Mouse (Mus musculus) forebrain, embryonic 15.5 days (tissue): ENCODE results near the gene Gm49380. TPM values are rescaled to one million over a fixed set of nuclear protein-coding genes. Genes with fewer than 3 reads are reported as not detected.

Experiments used
- ATAC-seq: fragments of 200-750 bp; cut with Nextera tagmentation; replicated peaks from 2 replicates; pipeline ENCODE4 v1.8.0; 2017; ENCODE audit warnings: mild to moderate bottlenecking, moderate TSS enrichment, moderate library complexity
- H3K27ac ChIP-seq: fragments of 300-500 bp; sonication (generic); replicated peaks from 2 replicates; pipeline ENCODE4 v1.5.1; 2015; ENCODE audit warnings: mild to moderate bottlenecking, inconsistent platforms
- H3K27me3 ChIP-seq: fragments of 300-500 bp; sonication (generic); 2 replicates; pipeline ENCODE4 v1.6.1; 2015; ENCODE audit warnings: inconsistent platforms
- H3K36me3 ChIP-seq: fragments of 300-500 bp; sonication (generic); 2 replicates; pipeline ENCODE4 v1.6.1; 2015; ENCODE audit warnings: mild to moderate bottlenecking, inconsistent platforms
- H3K4me1 ChIP-seq: fragments of 300-500 bp; sonication (generic); 2 replicates; pipeline ENCODE4 v1.6.1; 2015; ENCODE audit warnings: inconsistent platforms
- H3K4me2 ChIP-seq: fragments of 300-500 bp; sonication (generic); replicated peaks from 2 replicates; pipeline ENCODE4 v1.6.1; 2015; ENCODE audit warnings: mild to moderate bottlenecking, inconsistent platforms
- H3K4me3 ChIP-seq: fragments of 300-500 bp; sonication (generic); 2 replicates; pipeline ENCODE4 v1.5.1; 2015; ENCODE audit warnings: mild to moderate bottlenecking, inconsistent platforms
- H3K9ac ChIP-seq: fragments of 300-500 bp; sonication (generic); replicated peaks from 2 replicates; pipeline ENCODE4 v1.6.1; 2015; ENCODE audit warnings: mild to moderate bottlenecking, inconsistent platforms
- H3K9me3 ChIP-seq: fragments of 300-500 bp; sonication (generic); 2 replicates; pipeline ENCODE4 v1.6.1; 2016; ENCODE audit warnings: inconsistent platforms
- WGBS: fragments of 180-500 bp; shearing (Covaris S2); methylation state at CpG from one replicate; pipeline ENCODE4 v1.1.7; 2015; ENCODE audit warnings: mixed read lengths; 5-methylcytosine and 5-hydroxymethylcytosine counted together
- polyA plus RNA-seq: library from polyadenylated mRNA; unstranded; fragments of >200 nt; fragmentation: Nextera tagmentation; extraction: Ambion mirVana; gene quantifications from 2 replicates; pipeline ENCODE4 v1.2.1, GENCODE M21; 2015

The Gm49380 gene
- 0.17 and 0.18 TPM in 2 replicates for polyA plus RNA-seq

DNA sequence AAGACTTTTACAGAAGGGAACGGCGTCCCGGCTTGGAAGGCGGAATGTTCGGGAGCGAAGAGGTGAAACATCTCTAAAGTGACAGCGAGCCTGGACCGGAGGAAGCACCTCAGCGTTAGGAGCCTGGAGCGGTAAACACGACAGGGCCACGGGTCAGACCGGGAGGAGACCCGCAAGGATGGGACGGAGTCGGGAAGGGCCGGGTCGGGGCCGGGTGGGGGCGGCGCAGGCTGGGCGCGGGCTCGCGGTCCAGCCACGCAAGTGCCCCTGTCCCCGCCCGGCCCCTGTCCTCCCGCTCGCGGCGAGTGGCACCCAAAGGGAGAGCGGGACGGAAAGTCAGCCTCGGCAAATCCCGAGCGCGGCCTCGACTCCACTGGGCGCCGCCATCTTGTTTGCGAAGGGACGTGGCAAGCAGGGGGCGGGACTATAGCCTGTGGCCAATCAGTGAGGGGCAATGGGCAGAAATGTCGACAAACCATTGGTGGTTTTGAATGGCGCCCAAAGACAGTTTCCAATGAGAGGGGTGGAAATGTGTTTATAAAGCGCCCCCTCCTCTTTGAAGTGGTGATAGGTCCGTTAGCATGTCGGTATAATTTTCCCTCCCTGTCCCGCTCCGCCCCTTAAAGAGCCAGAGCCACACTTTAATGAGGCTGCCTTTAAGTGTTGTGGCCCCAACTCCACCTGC lies at the start of gene Gm49380, which contains the start of gene Rnf26:
Gm49380 (minus strand) TSS at position 396 of the 685 bp plus-strand sequence.
Rnf26 (minus strand) TSS at position 413 of the 685 bp plus-strand sequence.
- Histone ChIP-seq H3K4me3 (peak within 1 kb of the TSS; percentile 68), H3K4me1 (peaks cover 38% of the 10 kb centered on the region), H3K9me3 (no peaks in the 10 kb centered on the region), H3K9ac (peak within 1 kb of the TSS; percentile 61), H3K27ac (peak within 1 kb of the TSS; percentile 19; the same call in 1 of the 2 replicates), H3K4me2 (peak within 1 kb of the TSS; percentile 51), H3K36me3 (no peaks in the 10 kb centered on the region), H3K27me3 (no peaks in the 10 kb centered on the region)
- under 1% methylated on average over 50 of the region's 51 CpGs for WGBS
- ATAC-seq = peak; percentile 95

DNA sequence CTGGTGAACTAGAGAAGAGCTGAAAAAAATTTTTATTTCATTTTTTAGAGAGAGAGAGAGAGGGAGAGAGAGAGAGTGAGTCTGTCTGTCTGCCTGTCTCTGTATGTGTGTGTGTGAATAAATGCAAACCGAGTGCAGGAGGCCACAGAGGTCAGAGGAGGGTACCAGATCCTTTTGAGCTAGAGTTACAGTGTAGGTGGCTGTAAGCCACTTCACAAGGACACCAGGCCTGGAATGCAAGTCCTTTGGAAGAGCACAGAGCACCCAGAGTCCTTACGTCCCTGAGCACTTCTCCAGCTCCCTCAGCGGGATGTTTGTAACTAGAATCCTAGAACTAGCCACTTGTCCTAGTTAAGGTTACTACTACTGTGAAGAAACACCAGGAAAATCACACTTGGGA lies 46.6 kb upstream of the Gm49380 start:
- WGBS = 86% methylated on average over 3 of the region's 3 CpGs
- ATAC-seq = no peak
- Histone ChIP-seq H3K27ac (no peak overlapping the region), H3K4me3 (no peak overlapping the region), H3K27me3 (no peaks in the 10 kb centered on the region), H3K4me1 (no peaks in the 10 kb centered on the region), H3K36me3 (peaks cover 68% of the 10 kb centered on the region), H3K9ac (no peak overlapping the region), H3K9me3 (no peaks in the 10 kb centered on the region), H3K4me2 (no peak overlapping the region)

DNA sequence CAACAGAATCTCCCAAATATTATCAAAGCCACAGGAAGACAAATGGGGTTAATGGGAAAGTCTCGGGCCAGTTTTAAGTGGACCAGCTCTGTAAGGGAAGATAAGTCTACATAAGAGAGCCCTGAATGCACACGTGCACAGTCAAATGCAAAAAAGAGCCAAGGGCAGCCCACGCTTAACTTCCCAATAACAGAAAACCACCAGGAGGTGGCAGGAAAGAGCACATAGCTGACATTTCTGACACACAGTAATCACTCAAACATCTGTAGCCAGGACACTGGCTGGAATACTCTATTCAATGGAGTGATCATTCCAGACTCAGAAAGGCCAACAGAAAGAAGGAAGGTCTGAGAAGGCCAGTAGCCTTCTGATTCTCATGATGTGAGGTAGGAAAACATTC lies 34.0 kb upstream of the Gm49380 start:
- H3K9me3 ChIP-seq = no peaks in the 10 kb centered on the region
- no peak for ATAC-seq
- no peak overlapping the region for H3K9ac ChIP-seq
- H3K4me3 ChIP-seq = no peak overlapping the region
- peaks cover 44% of the 10 kb centered on the region for H3K36me3 ChIP-seq
- no peaks in the 10 kb centered on the region for H3K27me3 ChIP-seq
- WGBS = 62% methylated on average over 3 of the region's 3 CpGs
- H3K4me2 ChIP-seq = no peak overlapping the region
- H3K27ac ChIP-seq = no peak overlapping the region
- H3K4me1 ChIP-seq = no peaks in the 10 kb centered on the region

DNA sequence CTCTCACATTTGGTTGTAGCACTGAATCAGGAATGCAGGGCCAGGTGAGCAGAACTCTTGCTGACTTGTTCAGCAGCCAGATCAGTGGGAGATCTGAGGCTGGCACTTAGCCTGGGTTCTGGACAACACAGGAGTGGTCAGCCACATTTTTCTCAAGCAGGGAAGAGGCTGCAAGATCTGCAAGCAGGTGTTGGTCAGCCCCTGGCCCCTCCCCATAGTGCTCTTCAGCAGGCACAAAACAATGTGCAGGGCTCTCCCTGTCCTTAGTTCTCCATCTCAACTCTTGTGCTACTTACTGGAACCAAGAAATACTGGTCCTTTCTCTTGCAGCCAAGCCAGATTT lies 31.4 kb upstream of the Gm49380 start:
- Histone ChIP-seq H3K9ac (no peak overlapping the region), H3K36me3 (peaks cover 28% of the 10 kb centered on the region), H3K27me3 (no peaks in the 10 kb centered on the region), H3K9me3 (no peaks in the 10 kb centered on the region), H3K4me1 (no peaks in the 10 kb centered on the region), H3K4me3 (no peak overlapping the region), H3K4me2 (no peak overlapping the region), H3K27ac (no peak overlapping the region)
- ATAC-seq = no peak

DNA sequence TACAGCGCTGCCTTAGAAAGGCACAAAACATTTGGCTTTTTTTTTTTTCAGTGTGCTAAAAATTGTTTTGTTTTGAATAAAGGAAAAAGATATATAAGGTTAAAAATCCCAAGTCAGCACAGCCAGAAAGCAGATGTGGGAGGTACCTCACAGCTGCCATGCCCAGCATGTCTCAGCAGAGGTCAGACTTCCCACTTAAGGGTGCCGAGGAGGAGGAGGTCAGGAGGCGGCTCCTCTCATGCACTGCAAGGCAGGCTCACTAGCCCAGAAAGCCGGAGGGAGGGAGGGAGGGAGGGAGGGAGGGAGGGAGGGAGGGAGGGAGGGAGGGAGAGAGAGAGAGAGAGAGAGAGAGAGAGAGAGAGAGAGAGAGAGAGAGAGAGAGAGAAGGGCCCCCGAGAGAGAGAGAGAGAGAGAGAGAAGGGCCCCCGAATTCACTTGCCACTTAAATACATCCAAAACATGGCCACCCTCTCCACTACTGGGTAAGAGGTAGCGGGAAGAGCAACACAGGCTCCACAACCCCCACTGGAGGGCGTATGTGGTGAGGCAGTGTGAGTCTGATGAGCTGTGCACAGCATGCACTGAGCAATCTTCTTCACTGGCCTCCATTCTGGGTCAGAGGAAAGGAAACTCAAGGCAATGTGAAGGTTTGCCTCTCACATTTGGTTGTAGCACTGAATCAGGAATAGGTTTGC lies 30.9 kb upstream of the Gm49380 start:
- Histone ChIP-seq H3K9ac (no peak overlapping the region), H3K36me3 (peaks cover 23% of the 10 kb centered on the region; the same call in 1 of the 2 replicates), H3K27me3 (no peaks in the 10 kb centered on the region), H3K4me3 (no peak overlapping the region), H3K9me3 (no peaks in the 10 kb centered on the region), H3K27ac (no peak overlapping the region), H3K4me2 (no peak overlapping the region), H3K4me1 (no peaks in the 10 kb centered on the region)
- ATAC-seq = no peak
- 25% methylated on average over 7 of the region's 8 CpGs for WGBS

DNA sequence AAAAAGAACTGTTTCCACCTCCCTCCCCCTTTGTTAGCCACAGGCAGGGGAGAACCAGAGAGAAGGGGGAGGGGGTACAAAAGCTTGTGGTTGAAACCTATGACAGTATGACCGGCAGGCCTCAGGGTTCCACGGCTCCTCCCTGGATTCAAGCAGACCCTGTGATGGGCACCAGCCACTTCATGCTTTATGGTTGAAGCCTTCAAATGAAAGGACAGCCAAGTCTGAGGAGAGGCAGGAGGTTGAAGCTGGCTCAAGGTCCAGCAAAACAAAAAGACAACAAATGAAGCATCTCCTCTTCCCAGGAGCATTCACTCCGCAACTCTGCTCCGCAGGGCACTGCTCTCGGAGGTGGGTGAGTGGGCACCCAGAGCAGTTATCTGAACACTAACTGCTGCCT lies 30.1 kb upstream of the Gm49380 start:
- no peak overlapping the region for H3K9ac ChIP-seq
- no peaks in the 10 kb centered on the region for H3K9me3 ChIP-seq
- H3K4me1 ChIP-seq = no peaks in the 10 kb centered on the region
- no peaks in the 10 kb centered on the region for H3K27me3 ChIP-seq
- H3K36me3 ChIP-seq = peaks cover 19% of the 10 kb centered on the region; the same call in 1 of the 2 replicates
- ATAC-seq = no peak
- H3K4me3 ChIP-seq = no peak overlapping the region
- H3K27ac ChIP-seq = no peak overlapping the region; the same call in 1 of the 2 replicates
- no peak overlapping the region for H3K4me2 ChIP-seq
- 68% methylated on average over 5 of the region's 5 CpGs for WGBS

DNA sequence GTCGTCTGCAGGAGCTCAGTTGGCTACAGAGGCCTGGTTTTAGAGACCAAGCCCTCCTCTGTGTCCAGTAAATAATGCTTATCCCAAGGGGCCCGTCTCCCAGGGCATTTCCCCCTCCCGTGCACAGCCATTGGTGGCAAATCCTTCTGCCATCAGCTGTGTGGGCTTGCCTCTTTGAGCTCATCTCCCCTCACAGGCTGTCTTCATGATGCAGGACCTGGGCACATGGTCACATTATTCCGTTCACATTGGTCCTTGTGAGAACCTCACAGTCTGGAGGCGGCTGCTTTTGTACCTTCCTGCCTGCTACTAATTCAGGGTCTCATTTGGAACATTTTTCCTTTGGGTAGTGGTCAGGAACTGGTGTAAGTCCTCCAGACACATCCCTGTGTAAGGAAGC lies 28.7 kb upstream of the Gm49380 start:
- H3K4me3 ChIP-seq = no peak overlapping the region
- H3K27ac ChIP-seq = no peak overlapping the region
- no peaks in the 10 kb centered on the region for H3K9me3 ChIP-seq
- no peak overlapping the region for H3K9ac ChIP-seq
- H3K27me3 ChIP-seq = no peaks in the 10 kb centered on the region
- no peaks in the 10 kb centered on the region for H3K4me1 ChIP-seq
- 67% methylated on average over 5 of the region's 5 CpGs for WGBS
- H3K36me3 ChIP-seq = peaks cover 19% of the 10 kb centered on the region; the same call in 1 of the 2 replicates
- ATAC-seq = no peak
- no peak overlapping the region for H3K4me2 ChIP-seq

DNA sequence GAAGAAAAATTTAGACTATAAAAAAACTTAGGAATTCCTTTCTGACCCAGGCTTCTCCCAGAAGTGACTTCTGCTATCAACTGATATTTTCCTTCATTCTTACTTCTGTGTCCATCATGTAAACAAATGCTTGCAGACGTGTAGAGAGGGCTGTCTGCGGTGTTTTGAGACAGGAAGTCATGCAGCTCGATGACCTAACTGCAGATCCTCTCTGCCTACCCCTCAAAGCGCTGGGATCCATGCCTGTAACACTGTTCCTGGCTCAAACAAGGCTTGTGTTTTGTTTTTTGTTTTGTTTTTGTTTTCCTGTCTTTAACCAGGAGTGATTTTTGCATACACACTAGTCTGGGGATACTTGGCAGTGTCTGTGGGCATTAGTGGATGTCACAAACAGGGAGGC lies 24.5 kb upstream of the Gm49380 start:
- Histone ChIP-seq H3K9ac (no peak overlapping the region), H3K4me3 (no peak overlapping the region), H3K27me3 (peaks cover 15% of the 10 kb centered on the region), H3K4me1 (peaks cover 32% of the 10 kb centered on the region), H3K4me2 (no peak overlapping the region), H3K9me3 (no peaks in the 10 kb centered on the region), H3K27ac (no peak overlapping the region), H3K36me3 (no peaks in the 10 kb centered on the region)
- no peak for ATAC-seq
- 80% methylated on average over 4 of the region's 4 CpGs for WGBS

DNA sequence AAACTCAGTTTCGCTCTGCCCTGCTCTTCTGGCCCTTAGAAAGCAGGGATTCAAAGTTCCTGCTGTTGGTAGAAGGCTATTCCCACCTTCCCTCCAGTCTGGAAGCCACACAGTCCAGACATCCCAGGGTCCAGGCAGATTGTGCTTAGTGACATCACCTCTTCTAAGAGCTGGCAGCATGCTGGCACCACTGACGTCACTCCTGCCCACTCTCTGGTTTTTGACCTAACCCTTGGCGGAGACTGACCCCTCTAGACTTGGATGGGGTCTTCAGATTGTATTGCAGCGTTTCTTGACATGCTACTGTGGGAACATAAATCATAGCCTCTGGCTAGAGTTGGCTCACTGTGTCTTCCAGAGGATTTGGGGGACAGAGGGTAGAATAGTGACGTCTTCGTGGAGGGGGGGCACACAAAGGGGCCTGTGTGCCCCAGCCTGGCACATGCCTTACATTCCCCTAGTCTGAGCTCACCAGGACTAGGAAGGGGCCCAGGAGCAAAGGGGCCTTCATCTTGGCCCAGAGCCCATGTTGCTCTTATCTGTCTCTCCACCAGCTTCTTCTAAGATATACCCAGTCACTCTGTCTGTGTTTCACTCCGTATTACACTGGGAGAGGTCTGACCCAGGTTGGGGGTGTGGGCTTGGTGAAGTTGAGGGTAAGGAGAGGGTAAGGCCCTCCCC lies 22.6 kb upstream of the Gm49380 start:
- Histone ChIP-seq H3K27ac (0 out of 2 replicates have a peak overlapping the region, but pooled peaks have one; percentile 43), H3K4me1 (peaks cover 33% of the 10 kb centered on the region), H3K27me3 (peaks cover 15% of the 10 kb centered on the region), H3K36me3 (no peaks in the 10 kb centered on the region), H3K9me3 (no peaks in the 10 kb centered on the region), H3K9ac (peak overlapping the region; percentile 19; the same call in 1 of the 2 replicates), H3K4me3 (peak overlapping the region; percentile 52), H3K4me2 (peak overlapping the region; percentile 80)
- ATAC-seq = peak; percentile 42; the same call in 1 of the 2 replicates
- WGBS = 43% methylated on average over 7 of the region's 7 CpGs

DNA sequence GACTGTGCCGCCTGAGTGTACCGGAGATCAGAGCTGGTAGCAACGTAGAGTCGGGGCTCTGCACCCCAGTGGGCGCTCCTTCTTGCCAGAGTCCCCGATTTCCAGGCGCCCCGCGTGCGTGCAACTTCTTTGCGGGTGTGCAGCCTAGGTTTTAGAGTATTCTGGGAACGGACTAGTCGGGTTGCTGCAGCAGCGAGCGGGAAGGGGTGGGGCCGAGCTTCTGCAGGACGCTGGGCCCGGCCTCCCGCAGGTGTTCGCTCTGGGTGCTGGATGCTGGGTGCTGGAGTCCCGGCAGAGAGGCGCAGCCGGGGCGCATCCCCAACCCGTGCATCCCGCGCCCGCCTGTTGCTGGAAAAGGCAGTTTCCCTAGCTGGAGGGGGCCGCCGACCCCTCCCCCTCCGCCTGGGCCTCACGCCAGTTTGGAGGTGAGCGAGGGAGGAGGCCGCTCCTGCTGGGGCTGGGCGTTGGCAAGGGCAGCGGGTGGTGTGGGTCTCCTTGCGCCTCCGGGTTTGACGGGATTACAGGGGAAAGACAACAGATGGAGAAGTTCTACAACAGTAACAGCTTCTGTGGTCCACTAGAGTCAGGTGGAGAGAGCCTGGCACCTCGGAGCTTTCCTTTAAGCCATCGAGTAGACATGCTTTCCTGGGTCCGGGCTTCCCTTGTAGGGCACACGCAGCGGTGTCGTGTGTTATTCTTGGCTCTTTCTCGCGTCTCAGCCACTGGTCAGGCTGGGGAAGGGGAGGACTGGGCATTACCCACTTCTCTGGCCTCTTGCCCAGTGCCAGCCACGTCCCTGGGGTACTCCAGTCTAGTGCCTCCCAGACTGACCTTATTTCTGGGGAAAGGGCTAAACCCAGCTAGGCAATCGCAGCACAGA lies 21.8 kb upstream of the Gm49380 start:
- 1% methylated on average over 49 of the region's 49 CpGs for WGBS
- ATAC-seq = peak; percentile 18
- peak overlapping the region; percentile 43 for H3K27ac ChIP-seq

DNA sequence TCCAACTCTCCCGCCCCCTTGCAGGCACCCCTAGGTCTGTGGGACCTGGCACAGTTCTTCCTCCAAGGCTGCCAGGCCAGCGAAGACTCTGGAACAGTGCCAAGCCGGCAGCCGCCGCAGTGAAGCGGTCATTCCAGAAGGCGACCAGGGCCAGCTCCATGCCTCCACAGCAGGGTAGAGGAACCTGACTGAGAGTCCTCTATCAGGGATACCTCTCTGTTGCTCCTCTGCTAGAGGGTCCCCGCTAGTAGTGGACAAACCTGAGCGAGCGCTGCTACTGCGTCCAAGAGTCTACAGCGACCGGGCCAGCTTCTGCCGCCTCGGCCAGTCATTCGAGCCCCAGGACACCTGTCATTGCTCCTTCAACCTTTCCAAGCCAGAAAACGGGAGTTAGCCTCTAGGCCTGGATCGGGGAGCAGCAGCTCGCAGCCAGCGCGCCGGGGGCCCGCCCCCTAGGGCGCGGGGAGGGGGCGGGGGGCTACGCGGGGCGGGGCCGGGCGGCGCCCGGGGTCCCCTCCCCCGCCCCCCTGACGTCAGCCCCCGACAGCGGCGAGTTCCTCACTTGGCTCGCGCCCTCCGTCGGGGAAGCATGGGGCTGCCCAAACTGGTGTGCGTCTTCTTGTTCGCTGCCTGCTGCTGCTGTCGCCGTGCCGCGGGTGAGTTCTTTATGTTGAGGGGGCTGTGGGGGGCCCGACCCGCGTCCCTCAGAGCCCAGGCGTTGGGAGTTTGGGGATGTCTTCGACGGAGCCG lies 21.0 kb upstream of the Gm49380 start, which contains the start of gene Mcam:
Mcam (plus strand) TSS at position 369 of the 750 bp plus-strand sequence.
- Histone ChIP-seq H3K27ac (peak within 1 kb of the TSS; percentile 43), H3K9me3 (no peaks in the 10 kb centered on the region), H3K9ac (peak within 1 kb of the TSS; percentile 49), H3K36me3 (no peaks in the 10 kb centered on the region), H3K4me2 (peak within 1 kb of the TSS; percentile 80), H3K4me1 (peaks cover 48% of the 10 kb centered on the region), H3K4me3 (peak within 1 kb of the TSS; percentile 52), H3K27me3 (peaks cover 15% of the 10 kb centered on the region)
- ATAC-seq = peak; percentile 24; the same call in 1 of the 2 replicates
- under 1% methylated on average over 41 of the region's 55 CpGs for WGBS

More for the DNA sequence above, 21.8 kb upstream of the Gm49380 start:
- H3K4me3 ChIP-seq = peak overlapping the region; percentile 52
- H3K27me3 ChIP-seq = peaks cover 15% of the 10 kb centered on the region
- H3K4me1 ChIP-seq = peaks cover 41% of the 10 kb centered on the region
- H3K4me2 ChIP-seq = peak overlapping the region; percentile 80
- peak overlapping the region; percentile 49 for H3K9ac ChIP-seq
- H3K36me3 ChIP-seq = no peaks in the 10 kb centered on the region
- H3K9me3 ChIP-seq = no peaks in the 10 kb centered on the region
